11 mouse cellular contexts compared by ENCODE assay signal in the genomic region with DNA sequence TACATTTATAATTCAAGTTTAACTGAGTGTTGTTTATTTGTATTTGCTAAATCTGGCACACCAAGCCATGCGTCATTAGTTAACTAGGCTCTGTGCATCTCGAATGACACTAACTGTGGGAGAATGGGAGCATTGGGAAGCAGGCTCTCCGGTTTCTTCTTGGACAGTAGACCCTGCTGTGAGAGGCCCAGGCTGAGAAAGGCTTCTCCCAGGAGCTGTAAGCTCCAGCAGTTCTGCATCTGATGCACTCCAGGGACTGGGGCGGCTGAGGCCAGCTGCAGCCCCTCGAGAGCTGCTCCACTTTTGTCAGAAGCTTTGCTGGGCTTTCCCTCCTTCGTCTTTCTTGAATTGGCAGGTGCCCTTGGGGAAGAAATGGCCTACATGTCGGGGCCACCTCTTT. TPM values are rescaled to one million over a fixed set of nuclear protein-coding genes. Genes with fewer than 3 reads are reported as not detected.
DNase-seq lines count a peak whose midpoint lies in the region; ATAC-seq lines count a peak whose summit lies in the region.
"Had no signal": no experiment of that assay in that cellular context is flagged by ENCODE, and none has a peak within 500 bp of the region (broad histone marks: within the 10 kb centered on the region; RNA-seq: fewer than 3 reads in every experiment).

No protein-coding gene starts in this region.

- no peak overlapping the region for H3K4me2 ChIP-seq in embryonic facial prominence, embryonic 14.5 days (ENCODE audit: low read depth, low read length)
- H3K4me2 ChIP-seq: lung, embryonic 15.5 days; midbrain, embryonic 13.5 days had no signal

- no peak overlapping the region for H3K27ac ChIP-seq in embryonic facial prominence, embryonic 14.5 days (replicated peaks; ENCODE audit: low read depth, low read length)
- H3K27ac ChIP-seq: lung, embryonic 15.5 days; midbrain, embryonic 13.5 days had no signal

- WGBS in embryonic facial prominence, embryonic 14.5 days: 35% methylated on average over 7 of the region's 7 CpGs

- DNase-seq in heart, adult 18-20 months: peak; percentile 11 to 45
- DNase-seq in heart, adult 8-10 months (ENCODE audit: low spot score): no peak
- peak; percentile 10 to 31 for DNase-seq in kidney, postnatal 4 days
- no peak for DNase-seq in kidney, postnatal 14 days
- peak; percentile 52 for DNase-seq in embryonic facial prominence, embryonic 14.5 days (ENCODE audit: low spot score)
- peak; percentile 11 for DNase-seq in heart, postnatal 4 days
- DNase-seq in thymus, postnatal 0 days (ENCODE audit: low spot score): no peak
- DNase-seq: adrenal gland, postnatal 36 days; cerebellum, adult 9-11 months had no signal

- no peak overlapping the region for H3K9ac ChIP-seq in embryonic facial prominence, embryonic 14.5 days (ENCODE audit: low read depth, low read length)
- H3K9ac ChIP-seq: lung, embryonic 15.5 days; midbrain, embryonic 13.5 days had no signal

- H3K27me3 ChIP-seq in embryonic facial prominence, embryonic 14.5 days (replicated peaks; ENCODE audit: control insufficient read depth, insufficient read depth, low read length): no peaks in the 10 kb centered on the region
- H3K27me3 ChIP-seq: lung, embryonic 15.5 days; midbrain, embryonic 13.5 days had no signal

- H3K36me3 ChIP-seq in embryonic facial prominence, embryonic 14.5 days (ENCODE audit: control insufficient read depth, insufficient read depth, low read length): no peaks in the 10 kb centered on the region
- H3K36me3 ChIP-seq: lung, embryonic 15.5 days; midbrain, embryonic 13.5 days had no signal

- H3K4me3 ChIP-seq in embryonic facial prominence, embryonic 14.5 days (ENCODE audit: low read depth, low read length): no peak overlapping the region
- H3K4me3 ChIP-seq: lung, embryonic 15.5 days; midbrain, embryonic 13.5 days had no signal

- H3K9me3 ChIP-seq in embryonic facial prominence, embryonic 14.5 days (ENCODE audit: control insufficient read depth, low read length): no peaks in the 10 kb centered on the region
- H3K9me3 ChIP-seq: lung, embryonic 15.5 days; midbrain, embryonic 13.5 days had no signal

- peak; percentile 63; the same call in 1 of the 2 replicates for ATAC-seq in embryonic facial prominence, embryonic 14.5 days (ENCODE audit: low read depth)
- ATAC-seq: midbrain, embryonic 13.5 days had no signal

- H3K4me1 ChIP-seq in embryonic facial prominence, embryonic 14.5 days (ENCODE audit: control insufficient read depth, insufficient read depth, low read length): no peaks in the 10 kb centered on the region
- H3K4me1 ChIP-seq: lung, embryonic 15.5 days had no signal

RNA-seq across cellular contexts. Expression of a gene that starts 7.2 kb away (rescaled TPM):
- total RNA-seq in heart, adult 18-20 months (2021): not detected
- not detected for total RNA-seq in heart, adult 8-10 months (2022)
- 0.09 and 0.33 TPM in 2 replicates for polyA plus RNA-seq in embryonic facial prominence, embryonic 14.5 days (2014; fragmentation: Nextera tagmentation; extraction: Ambion mirVana)
- not detected for total RNA-seq in heart, postnatal 4 days (2021)
- 0.03 and 0.09 TPM in 2 replicates for polyA plus RNA-seq in thymus, postnatal 0 days (2015; fragmentation: Nextera tagmentation; extraction: Ambion mirVana)

RNA-seq across cellular contexts. Expression of a gene that starts 34.3 kb away (rescaled TPM):
- not detected for total RNA-seq in heart, adult 18-20 months (2021)
- total RNA-seq in heart, adult 8-10 months (2022): under 1 TPM in 1 of 4 experiments, not detected in 3; 0.09 TPM
- 0.28 and 0.32 TPM in 2 replicates for polyA plus RNA-seq in embryonic facial prominence, embryonic 14.5 days (2014; fragmentation: Nextera tagmentation; extraction: Ambion mirVana)
- total RNA-seq in heart, postnatal 4 days (2021): under 1 TPM in 1 of 2 experiments, not detected in 1; 0.10 TPM
- 0.09 and 0.27 TPM in 2 replicates for polyA plus RNA-seq in thymus, postnatal 0 days (2015; fragmentation: Nextera tagmentation; extraction: Ambion mirVana)
- total RNA-seq: adrenal gland, postnatal 36 days had no signal

RNA-seq across cellular contexts. Expression of a gene that starts 55.5 kb away (rescaled TPM):
- total RNA-seq in heart, adult 18-20 months (2021): 1 to 10 TPM; 6.8 to 9.6 TPM
- total RNA-seq in heart, adult 8-10 months (2022): 1 to 10 TPM; 6.3 to 9.5 (median 7.0) TPM
- polyA plus RNA-seq in embryonic facial prominence, embryonic 14.5 days (2014; fragmentation: Nextera tagmentation; extraction: Ambion mirVana): 19.1 and 20.9 TPM in 2 replicates
- total RNA-seq in heart, postnatal 4 days (2021): 10 to 100 TPM in 1 of 2 experiments, 1 to 10 TPM in 1; 7.8 to 11.2 TPM
- polyA plus RNA-seq in thymus, postnatal 0 days (2015; fragmentation: Nextera tagmentation; extraction: Ambion mirVana): 20.2 and 22.7 TPM in 2 replicates

RNA-seq across cellular contexts. Expression of a gene that starts 56.0 kb away (rescaled TPM):
- total RNA-seq in heart, adult 18-20 months (2021): 1 to 10 TPM; 3.8 to 4.2 TPM
- 1 to 10 TPM; 2.8 to 5.0 (median 3.8) TPM for total RNA-seq in heart, adult 8-10 months (2022)
- 26.4 and 26.5 TPM in 2 replicates for polyA plus RNA-seq in embryonic facial prominence, embryonic 14.5 days (2014; fragmentation: Nextera tagmentation; extraction: Ambion mirVana)
- total RNA-seq in heart, postnatal 4 days (2021): 10 to 100 TPM; 11.4 to 13.2 TPM
- 23.6 and 28.4 TPM in 2 replicates for polyA plus RNA-seq in thymus, postnatal 0 days (2015; fragmentation: Nextera tagmentation; extraction: Ambion mirVana)

Comparison
In these comparisons a context has a peak if more than half of its experiments do, and no peak if none do; other contexts are left out.
1. DNase-seq: peak in heart, adult 18-20 months (2 of 2), kidney, postnatal 4 days (2 of 2), embryonic facial prominence, embryonic 14.5 days (single experiment) and heart, postnatal 4 days (single experiment); none in heart, adult 8-10 months (single experiment), kidney, postnatal 14 days (single experiment) and thymus, postnatal 0 days (single experiment).